Mouse (Mus musculus) ovary, postnatal 10 days (tissue): ENCODE data around the gene Lmna.

ENCODE experiments used
- DNase-seq: peaks from one replicate; pipeline ENCODE4 v3.0.0; 2022; ENCODE audit warnings: low spot score

The Lmna gene

GRCm38 (mm10) chr3:88521156-88521555 lies 11.4 kb upstream of the Lmna start:
- no peak for DNase-seq

- no peak for DNase-seq
These were observed 10.3 kb upstream of the Lmna start for GRCm38 (mm10) chr3:88520078-88520477.

- no peak for DNase-seq
These were observed 8.7 kb upstream of the Lmna start for GRCm38 (mm10) chr3:88518411-88518810.

- DNase-seq = no peak
These were observed 6.7 kb upstream of the Lmna start for GRCm38 (mm10) chr3:88516407-88516806.

GRCm38 (mm10) chr3:88515095-88515386 lies 5.3 kb upstream of the Lmna start:
- no peak for DNase-seq

- no peak for DNase-seq
These were observed 4.7 kb upstream of the Lmna start for GRCm38 (mm10) chr3:88514231-88515094.

- no peak for DNase-seq
These were observed 3.9 kb upstream of the Lmna start for GRCm38 (mm10) chr3:88513546-88514115.

- DNase-seq = no peak
These were observed 3.3 kb upstream of the Lmna start for GRCm38 (mm10) chr3:88512896-88513545.

- DNase-seq = no peak
These were observed 2.6 kb upstream of the Lmna start for GRCm38 (mm10) chr3:88512141-88512895.

GRCm38 (mm10) chr3:88511559-88511958 lies 1.8 kb upstream of the Lmna start:
- no peak for DNase-seq

- no peak for DNase-seq
These were observed 899 bp upstream of the Lmna start for GRCm38 (mm10) chr3:88510421-88511289.

GRCm38 (mm10) chr3:88509250-88509649 lies 506 bp downstream of the Lmna start:
- no peak for DNase-seq

GRCm38 (mm10) chr3:88505765-88506164 lies 4.0 kb downstream of the Lmna start:
- DNase-seq = no peak

- DNase-seq = no peak
These were observed 4.7 kb downstream of the Lmna start for GRCm38 (mm10) chr3:88505081-88505480.

GRCm38 (mm10) chr3:88503881-88504746 lies 5.6 kb downstream of the Lmna start:
- DNase-seq = no peak

GRCm38 (mm10) chr3:88503505-88503863 lies 6.3 kb downstream of the Lmna start:
- no peak for DNase-seq

GRCm38 (mm10) chr3:88502641-88503504 lies 6.9 kb downstream of the Lmna start:
- peak; percentile 78 for DNase-seq

- no peak for DNase-seq
These were observed 7.7 kb downstream of the Lmna start for GRCm38 (mm10) chr3:88502031-88502571.

GRCm38 (mm10) chr3:88501366-88502030 lies 8.3 kb downstream of the Lmna start:
- DNase-seq = no peak
